Mouse (Mus musculus): Measurements from ENCODE around the gene Trpc1.

GRCm38 (mm10) chr9:95679966-95680365, 70.2 kb downstream of the Trpc1 start:
- TF ChIP-seq CTCF (IDR thresholded peaks at IDR 0.05; ENCODE audit: borderline replicate concordance, extremely low read depth, insufficient read depth, insufficient read length) (no peak), POLR2A (IDR thresholded peaks at IDR 0.05; ENCODE audit: borderline replicate concordance, extremely low read depth, insufficient read depth, insufficient read length, poor library complexity, severe bottlenecking) (no peak)

All from brain, embryonic 14.5 days (tissue).